Mouse (Mus musculus) spleen, embryonic (tissue): Measurements from ENCODE around the gene Aph1b.

Experiments used
- CTCF ChIA-PET: fragments of 350-600 bp; sonication (Branson Sonifier 250); formaldehyde crosslinking; loops from one replicate; lab custom pipeline; 2022; lab: Charles Lee

Aph1b gene

GRCm38 (mm10) chr9:66744531-66744930 lies 50.8 kb downstream of the Aph1b start:
- CTCF ChIA-PET = no interaction called here

DNA sequence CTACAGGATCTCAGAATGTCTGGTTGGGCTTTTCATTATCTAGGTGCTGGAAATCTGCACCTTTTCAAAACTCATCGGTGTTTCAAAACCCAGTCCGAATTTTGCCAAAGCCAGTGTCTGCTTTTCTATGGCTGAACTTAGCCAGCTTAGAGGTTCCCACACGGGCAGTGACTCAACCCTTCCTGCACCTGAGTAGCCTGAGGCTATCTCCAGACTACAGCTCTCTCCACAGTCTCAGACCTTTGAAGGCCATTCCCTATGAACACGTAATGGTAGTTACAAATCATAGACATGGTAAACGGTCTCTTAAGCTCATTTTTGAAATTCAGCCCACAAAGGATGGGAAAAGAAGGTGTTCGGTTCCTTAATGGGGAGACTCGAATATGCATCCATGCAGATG lies 55.8 kb downstream of the Aph1b start:
- CTCF ChIA-PET = interaction anchor here (0.7 kb wide), 1 partner anchor 71 kb away, joined by 10 read pairs; no protein-coding TSS in a partner anchor

DNA sequence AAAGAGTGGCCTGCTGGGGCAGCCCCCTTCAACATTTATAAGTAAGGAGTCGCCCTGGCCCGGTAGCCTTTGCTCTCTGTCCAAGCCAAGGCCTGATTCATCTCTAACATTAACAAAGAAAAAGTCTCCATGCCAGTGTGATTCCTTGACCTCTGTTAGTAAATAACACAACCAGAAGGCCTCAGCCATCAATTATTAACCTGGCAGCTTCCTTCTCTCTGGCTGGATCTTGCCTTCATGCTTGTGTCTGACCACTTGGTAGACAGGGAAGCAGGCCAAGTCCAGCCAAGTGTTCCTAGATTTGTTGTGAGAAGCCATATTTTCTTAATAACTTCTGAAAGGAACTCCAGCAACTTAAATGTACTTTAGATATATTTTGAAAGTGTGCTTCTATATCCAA lies 58.7 kb downstream of the Aph1b start:
- CTCF ChIA-PET = no interaction called here

GRCm38 (mm10) chr9:66736016-66736415 lies 59.3 kb downstream of the Aph1b start:
- CTCF ChIA-PET = no interaction called here

- CTCF ChIA-PET = interaction anchor here (0.6 kb wide), 1 partner anchor 203 kb away, joined by 3 read pairs; no protein-coding TSS in a partner anchor
Observed at GRCm38 (mm10) chr9:66735122-66735521, 60.2 kb downstream of the Aph1b start.

DNA sequence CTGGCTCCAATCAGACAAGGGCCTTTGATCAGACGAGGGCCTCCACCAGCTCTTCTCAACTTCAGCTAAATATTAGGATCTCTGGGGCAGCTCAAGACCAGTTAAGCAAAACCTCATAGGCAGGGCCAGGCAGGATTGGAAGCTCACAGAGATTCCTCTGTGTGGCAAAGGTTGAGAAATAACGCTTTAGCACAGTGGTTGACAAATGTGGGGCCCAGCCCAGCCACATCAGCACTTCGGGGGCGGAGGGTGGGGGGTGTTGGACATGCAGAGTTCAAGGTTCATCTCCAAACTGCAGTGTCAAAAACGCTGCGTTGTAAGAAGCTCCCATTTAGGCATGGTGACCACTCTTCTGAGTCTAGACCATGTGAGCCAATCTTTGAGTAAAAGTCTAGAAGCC lies 60.7 kb downstream of the Aph1b start:
- CTCF ChIA-PET = no interaction called here

GRCm38 (mm10) chr9:66732791-66733691 lies 62.2 kb downstream of the Aph1b start:
- CTCF ChIA-PET = no interaction called here

DNA sequence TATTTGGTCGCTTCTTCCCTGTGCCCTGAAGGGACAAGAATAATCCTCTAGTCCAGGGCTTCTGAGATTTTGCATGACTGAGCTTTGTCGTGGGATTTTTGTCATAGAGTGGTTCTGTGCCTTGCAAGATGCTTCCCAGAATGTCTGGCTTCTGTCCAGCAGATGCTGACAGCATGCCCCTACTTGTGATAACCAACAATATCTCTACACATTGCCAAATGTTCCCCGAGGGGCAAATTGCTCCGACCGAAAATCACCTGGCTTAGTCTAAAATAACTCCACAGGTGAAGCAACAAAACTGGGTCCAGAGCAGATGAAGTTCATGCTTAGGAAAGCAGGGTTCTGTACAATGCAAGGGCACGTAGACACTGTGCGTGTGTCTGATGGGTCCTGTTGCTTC lies 64.0 kb downstream of the Aph1b start:
- CTCF ChIA-PET = no interaction called here

- CTCF ChIA-PET = no interaction called here
Observed at GRCm38 (mm10) chr9:66730556-66730955, 64.7 kb downstream of the Aph1b start.

DNA sequence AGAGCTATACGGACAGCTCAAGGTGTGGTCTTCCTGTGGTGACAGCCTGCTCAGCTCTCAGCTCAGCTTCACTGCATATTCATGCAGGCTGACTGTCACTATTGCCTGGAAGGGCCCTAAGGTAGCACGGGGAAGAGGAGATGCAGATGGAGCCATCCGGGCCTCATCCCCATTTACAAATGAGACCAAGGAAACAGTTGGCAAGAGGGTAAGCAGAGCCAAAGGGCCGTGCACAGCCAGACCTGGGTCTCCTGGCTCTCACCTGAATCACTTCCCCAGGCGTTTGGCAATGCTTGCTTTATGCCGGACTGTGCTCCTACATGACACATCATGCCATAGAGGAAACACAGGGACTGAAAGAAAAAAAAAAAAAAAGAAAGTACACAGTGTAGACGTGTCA lies 68.0 kb downstream of the Aph1b start:
- CTCF ChIA-PET = interaction anchor here (0.6 to 1.1 kb wide), 2 partner anchors 20 to 193 kb away, joined by 3 read pairs; no protein-coding TSS in a partner anchor

DNA sequence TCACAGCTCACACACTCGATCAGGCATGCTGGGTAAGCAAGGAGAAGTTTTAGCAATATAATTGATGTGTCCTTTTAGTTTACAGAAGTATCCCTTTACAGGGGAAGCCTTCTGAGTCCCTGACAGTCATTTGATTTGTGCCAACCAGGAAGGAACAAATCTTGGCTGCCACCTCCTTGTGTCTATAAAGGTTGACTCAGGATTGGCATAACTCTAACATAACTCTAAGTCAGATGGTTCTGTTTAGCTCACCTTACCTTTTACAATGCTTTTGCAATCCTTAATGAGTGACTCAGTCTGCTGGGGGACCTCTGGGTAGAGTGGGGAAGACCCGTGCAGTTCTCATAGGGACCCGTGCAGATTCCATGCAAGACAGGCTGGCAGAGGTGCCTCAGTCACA lies 69.7 kb downstream of the Aph1b start:
- CTCF ChIA-PET = no interaction called here
